Mouse (Mus musculus) neural tube, embryonic 10.5 days (tissue): Measurements from ENCODE around the gene Mcm8.

Source experiments
- DNase-seq: peaks from one replicate; pipeline ENCODE4 v3.0.0-alpha.2; 2017; ENCODE audit warnings: low spot score; ENCODE audit errors: extremely low spot score

The Mcm8 gene

DNA sequence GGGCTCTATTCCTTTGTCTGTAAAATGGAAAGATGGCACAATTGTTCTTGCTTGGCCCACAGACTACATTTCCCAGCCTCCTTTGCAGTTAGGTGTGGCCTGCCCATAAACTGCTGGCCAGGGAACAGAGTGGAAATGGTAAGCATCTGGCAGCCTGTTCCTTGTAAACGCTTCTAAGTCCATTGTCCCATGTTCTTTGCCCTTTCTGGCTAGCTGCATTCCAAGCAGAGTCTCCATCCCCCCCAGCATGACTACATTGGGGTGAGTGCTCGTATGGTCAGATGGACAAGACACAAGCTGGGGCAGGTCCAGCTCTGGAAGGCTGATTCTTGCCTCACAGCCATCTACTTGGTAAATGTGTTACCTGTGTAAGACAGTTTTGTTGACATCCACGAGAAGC, 55.7 kb downstream of the Mcm8 start:
- DNase-seq, result no peak

DNA sequence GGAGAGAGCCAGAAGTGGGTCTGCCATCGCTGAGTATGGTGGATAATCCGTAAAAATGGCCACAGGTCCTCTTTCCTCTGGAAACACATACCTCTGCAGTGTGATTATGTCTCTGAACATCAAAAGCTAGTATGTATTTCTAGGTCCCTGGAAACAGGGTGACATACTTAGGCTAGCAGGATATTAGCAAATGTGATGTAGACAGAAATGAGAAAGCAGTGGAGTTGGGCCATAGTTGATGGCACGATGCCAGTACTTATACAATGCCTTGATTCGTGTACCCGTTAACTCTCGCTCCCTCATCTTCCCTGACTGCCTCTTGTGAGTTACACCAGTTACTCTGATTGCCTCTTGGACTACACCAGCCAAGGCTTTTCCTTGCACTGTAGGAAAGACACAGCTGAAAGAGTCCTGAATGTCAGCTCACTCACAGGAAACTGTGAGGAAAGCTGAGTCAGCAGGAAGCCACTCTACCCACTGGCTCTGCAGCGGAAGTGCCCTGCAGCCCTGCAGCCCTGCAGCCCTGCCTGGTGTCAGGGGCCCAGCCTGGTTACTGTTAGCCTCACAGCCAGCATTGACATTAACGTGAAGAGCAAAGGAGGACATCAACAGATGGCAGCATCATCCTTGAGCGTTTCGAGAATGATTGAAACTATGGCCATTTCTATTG, 57.9 kb downstream of the Mcm8 start:
- no peak for DNase-seq

GRCm38 (mm10) chr2:132876991-132877390, 61.0 kb downstream of the Mcm8 start:
- DNase-seq, result no peak

- peak; percentile 77 for DNase-seq
Measured at GRCm38 (mm10) chr2:132879261-132880044, 63.5 kb downstream of the Mcm8 start.

- peak; percentile 26 for DNase-seq
Measured at GRCm38 (mm10) chr2:132880844-132881645, 65.1 kb downstream of the Mcm8 start, which contains the start of gene Lrrn4. Lrrn4 (minus strand) TSS chr2:132880891.

GRCm38 (mm10) chr2:132884303-132884967, 68.5 kb downstream of the Mcm8 start:
- no peak for DNase-seq

DNA sequence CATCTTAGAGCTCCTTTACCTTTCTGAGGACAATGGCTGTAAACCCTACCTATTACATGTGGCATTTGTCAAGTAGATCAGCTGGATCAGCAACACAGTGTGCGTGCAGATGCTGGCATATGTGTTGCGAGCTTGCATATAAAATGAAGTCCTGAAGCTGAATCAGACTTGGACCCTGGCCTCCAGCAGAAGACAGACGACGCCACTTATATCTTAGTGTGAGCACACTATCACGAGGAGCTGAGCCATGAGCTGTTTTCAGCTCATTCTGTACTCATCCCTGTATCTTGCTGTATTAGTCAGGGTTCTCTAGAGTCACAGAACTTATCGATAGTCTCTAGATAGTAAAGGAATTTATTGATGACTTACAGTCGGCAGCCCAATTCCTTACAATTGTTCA, 69.4 kb downstream of the Mcm8 start:
- no peak for DNase-seq
